In the genomic region with DNA sequence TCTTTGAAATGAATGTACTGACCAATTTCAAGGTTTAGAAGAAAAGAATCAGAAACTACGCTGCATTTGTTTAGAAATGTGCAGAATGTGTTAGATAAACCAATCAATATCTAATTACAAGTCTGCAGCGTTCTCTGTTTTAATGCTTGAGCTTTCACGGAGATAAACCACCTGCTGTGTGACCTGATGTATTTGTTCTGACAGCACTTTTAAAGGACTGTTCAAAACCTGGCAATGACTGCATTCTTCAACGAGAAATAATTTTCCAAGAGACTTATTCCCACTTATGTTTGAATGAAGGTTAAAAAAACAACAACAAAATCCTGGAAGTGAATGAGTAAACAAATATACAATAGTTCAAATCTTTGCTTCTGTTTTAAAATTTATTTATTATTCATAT, we compare ENCODE assay signal across 22 mouse cellular contexts.
DNase-seq lines count a peak whose midpoint lies in the region; ATAC-seq and TF ChIP-seq lines count a peak whose summit lies in the region.
"Had no signal": no experiment of that assay in that cellular context is flagged by ENCODE, and none has a peak within 500 bp of the region (broad histone marks: within the 10 kb centered on the region; RNA-seq: fewer than 3 reads in every experiment).

No protein-coding gene starts in this region.

- TF ChIP-seq CTCF in hindbrain, postnatal 0 days (IDR thresholded peaks at IDR 0.05; ENCODE audit: low read depth), result no peak

- no peak overlapping the region for H3K9ac ChIP-seq in hindbrain, postnatal 0 days (replicated peaks; ENCODE audit: low read length)
- H3K9ac ChIP-seq in hindbrain, embryonic 16.5 days (ENCODE audit: low read depth, low read length), result no peak overlapping the region
- H3K9ac ChIP-seq: embryonic facial prominence, embryonic 12.5 days; forebrain, embryonic 12.5 days; heart, embryonic 15.5 days; hindbrain, embryonic 15.5 days had no signal

- DNase-seq in cerebellum, postnatal 14 days, result peak; percentile 54 to 65
- no peak for DNase-seq in cerebellum, adult 11-12 months
- DNase-seq in hindbrain, postnatal 0 days (ENCODE audit: low spot score), result peak; percentile 68
- DNase-seq in Muller cell, postnatal 12 days (ENCODE audit: inconsistent ontology term), result peak; percentile 57
- peak; percentile 82 for DNase-seq in retina, postnatal 1 day
- DNase-seq in gastrocnemius, postnatal 4 days (ENCODE audit: low spot score in 2 of 2), result no peak
- DNase-seq: adrenal gland, postnatal 14 days; cerebellum, adult 8-10 months; cerebellum, postnatal 36 days; embryo, embryonic 11 days; gastrocnemius, postnatal 10 days; heart, adult 2 months; heart, postnatal 14 days had no signal

- no peak overlapping the region for H3K4me3 ChIP-seq in hindbrain, postnatal 0 days (ENCODE audit: low read length)
- H3K4me3 ChIP-seq in hindbrain, embryonic 16.5 days (ENCODE audit: low read length), result no peak overlapping the region
- H3K4me3 ChIP-seq: embryonic facial prominence, embryonic 12.5 days; forebrain, embryonic 12.5 days; heart, adult 2 months; heart, embryonic 15.5 days; hindbrain, embryonic 15.5 days had no signal

- no peaks in the 10 kb centered on the region for H3K4me1 ChIP-seq in hindbrain, postnatal 0 days (ENCODE audit: insufficient read depth, low read length)
- no peaks in the 10 kb centered on the region for H3K4me1 ChIP-seq in hindbrain, embryonic 16.5 days (ENCODE audit: control insufficient read depth, insufficient read depth, low read depth, low read length)
- H3K4me1 ChIP-seq: embryonic facial prominence, embryonic 12.5 days; forebrain, embryonic 12.5 days; heart, embryonic 15.5 days; hindbrain, embryonic 15.5 days had no signal

- H3K4me2 ChIP-seq in hindbrain, postnatal 0 days (ENCODE audit: low read depth, low read length), result no peak overlapping the region
- H3K4me2 ChIP-seq in hindbrain, embryonic 16.5 days (ENCODE audit: low read length), result no peak overlapping the region
- H3K4me2 ChIP-seq: embryonic facial prominence, embryonic 12.5 days; forebrain, embryonic 12.5 days; heart, embryonic 11.5 days; heart, embryonic 15.5 days; hindbrain, embryonic 15.5 days had no signal

- no peaks in the 10 kb centered on the region for H3K9me3 ChIP-seq in hindbrain, postnatal 0 days (ENCODE audit: low read length)
- no peaks in the 10 kb centered on the region for H3K9me3 ChIP-seq in hindbrain, embryonic 16.5 days (ENCODE audit: control insufficient read depth, low read length)
- H3K9me3 ChIP-seq: embryonic facial prominence, embryonic 12.5 days; forebrain, embryonic 12.5 days; heart, embryonic 15.5 days; hindbrain, embryonic 15.5 days had no signal

- no peak for ATAC-seq in hindbrain, postnatal 0 days
- no peak for ATAC-seq in hindbrain, embryonic 16.5 days
- ATAC-seq: activated CD4-positive, CD25-positive, alpha-beta regulatory T cell, adult 4 months; forebrain, embryonic 16.5 days; Patski had no signal

- WGBS in hindbrain, postnatal 0 days, result 21% methylated on average over 4 of the region's 4 CpGs
- WGBS in hindbrain, embryonic 16.5 days, result 35% methylated on average over 4 of the region's 4 CpGs

- H3K27ac ChIP-seq in hindbrain, postnatal 0 days, result no peak overlapping the region
- no peak overlapping the region for H3K27ac ChIP-seq in hindbrain, embryonic 16.5 days (ENCODE audit: low read depth, low read length)
- H3K27ac ChIP-seq: embryonic facial prominence, embryonic 12.5 days; forebrain, embryonic 12.5 days; heart, adult 2 months; heart, embryonic 15.5 days; hindbrain, embryonic 15.5 days had no signal

- no peaks in the 10 kb centered on the region for H3K27me3 ChIP-seq in hindbrain, postnatal 0 days (ENCODE audit: insufficient read depth, low read length)
- H3K27me3 ChIP-seq in hindbrain, embryonic 16.5 days (replicated peaks; ENCODE audit: control insufficient read depth, insufficient read depth, low read length), result no peaks in the 10 kb centered on the region
- H3K27me3 ChIP-seq: embryonic facial prominence, embryonic 12.5 days; forebrain, embryonic 12.5 days; heart, embryonic 15.5 days; hindbrain, embryonic 15.5 days had no signal

- H3K36me3 ChIP-seq in hindbrain, postnatal 0 days (ENCODE audit: insufficient read depth, low read length), result no peaks in the 10 kb centered on the region
- no peaks in the 10 kb centered on the region for H3K36me3 ChIP-seq in hindbrain, embryonic 16.5 days (ENCODE audit: control insufficient read depth, insufficient read depth, low read length)
- H3K36me3 ChIP-seq: embryonic facial prominence, embryonic 12.5 days; forebrain, embryonic 12.5 days; heart, embryonic 15.5 days; hindbrain, embryonic 15.5 days had no signal

Comparison
In these comparisons a context has a peak if more than half of its experiments do, and no peak if none do; other contexts are left out.
1. DNase-seq: peak in cerebellum, postnatal 14 days (2 of 2), hindbrain, postnatal 0 days (single experiment), Muller cell, postnatal 12 days (single experiment) and retina, postnatal 1 day (single experiment); none in cerebellum, adult 11-12 months (single experiment) and gastrocnemius, postnatal 4 days (0 of 2).